Mouse (Mus musculus) midbrain, embryonic 12.5 days (tissue): Measurements from ENCODE around the gene Tbx18. TPM values are rescaled to one million over a fixed set of nuclear protein-coding genes. Genes with fewer than 3 reads are reported as not detected.

ENCODE experiments used
- ATAC-seq: fragments of 200-750 bp; cut with Nextera tagmentation; 2 replicates; pipeline ENCODE4 v1.8.0; 2017; ENCODE audit warnings: low read depth, moderate TSS enrichment, moderate library complexity; ENCODE audit not compliant: low FRiP score
- H3K27ac ChIP-seq: fragments of 300-500 bp; sonication (generic); replicated peaks from 2 replicates; pipeline ENCODE4 v1.5.1; 2016; ENCODE audit warnings: mild to moderate bottlenecking
- H3K27me3 ChIP-seq: fragments of 300-500 bp; sonication (generic); 2 replicates; pipeline ENCODE4 v1.6.1; 2016; ENCODE audit warnings: mild to moderate bottlenecking
- H3K36me3 ChIP-seq: fragments of 300-500 bp; sonication (generic); 2 replicates; pipeline ENCODE4 v1.6.1; 2016
- H3K4me1 ChIP-seq: fragments of 300-500 bp; sonication (generic); 2 replicates; pipeline ENCODE4 v1.6.1; 2016
- H3K4me2 ChIP-seq: fragments of 300-500 bp; sonication (generic); replicated peaks from 2 replicates; pipeline ENCODE4 v1.6.1; 2016; ENCODE audit warnings: mild to moderate bottlenecking, moderate library complexity
- H3K4me3 ChIP-seq: fragments of 300-500 bp; sonication (generic); 2 replicates; pipeline ENCODE4 v1.5.1; 2016; ENCODE audit warnings: mild to moderate bottlenecking
- H3K9ac ChIP-seq: fragments of 300-500 bp; sonication (generic); replicated peaks from 2 replicates; pipeline ENCODE4 v1.6.1; 2016; ENCODE audit warnings: mild to moderate bottlenecking, moderate library complexity
- H3K9me3 ChIP-seq: fragments of 300-500 bp; sonication (generic); 2 replicates; pipeline ENCODE4 v1.6.1; 2016; ENCODE audit warnings: mild to moderate bottlenecking
- WGBS: fragments of 180-500 bp; shearing (Covaris S2); methylation state at CpG from one replicate; pipeline ENCODE4 v1.1.7; 2016; 5-methylcytosine and 5-hydroxymethylcytosine counted together
- polyA plus RNA-seq: library from polyadenylated mRNA; unstranded; fragments of >200 nt; fragmentation: Nextera tagmentation; extraction: Ambion mirVana; gene quantifications from 2 replicates; pipeline ENCODE4 v1.2.1, GENCODE M21; 2016

Gene Tbx18
- polyA plus RNA-seq, 1 experiment from 2014 or later: 6.4 TPM

GRCm38 (mm10) chr9:87733732-87734131 is 2.7 kb upstream of the Tbx18 start:
- Histone ChIP-seq H3K4me1 (peaks cover 23% of the 10 kb centered on the region), H3K27ac (no peak overlapping the region), H3K4me2 (no peak overlapping the region), H3K9me3 (no peaks in the 10 kb centered on the region), H3K9ac (no peak overlapping the region), H3K27me3 (peaks cover 81% of the 10 kb centered on the region), H3K36me3 (no peaks in the 10 kb centered on the region), H3K4me3 (no peak overlapping the region)
- ATAC-seq: no peak
- 2% methylated on average over 11 of the region's 11 CpGs for WGBS

GRCm38 (mm10) chr9:87733236-87733630 is 2.2 kb upstream of the Tbx18 start:
- H3K36me3 ChIP-seq: no peaks in the 10 kb centered on the region
- peaks cover 23% of the 10 kb centered on the region for H3K4me1 ChIP-seq
- no peak for ATAC-seq
- no peak overlapping the region for H3K27ac ChIP-seq
- peaks cover 76% of the 10 kb centered on the region for H3K27me3 ChIP-seq
- H3K9me3 ChIP-seq: no peaks in the 10 kb centered on the region
- no peak overlapping the region for H3K9ac ChIP-seq
- 2% methylated on average over 11 of the region's 11 CpGs for WGBS
- no peak overlapping the region for H3K4me2 ChIP-seq
- H3K4me3 ChIP-seq: no peak overlapping the region

DNA sequence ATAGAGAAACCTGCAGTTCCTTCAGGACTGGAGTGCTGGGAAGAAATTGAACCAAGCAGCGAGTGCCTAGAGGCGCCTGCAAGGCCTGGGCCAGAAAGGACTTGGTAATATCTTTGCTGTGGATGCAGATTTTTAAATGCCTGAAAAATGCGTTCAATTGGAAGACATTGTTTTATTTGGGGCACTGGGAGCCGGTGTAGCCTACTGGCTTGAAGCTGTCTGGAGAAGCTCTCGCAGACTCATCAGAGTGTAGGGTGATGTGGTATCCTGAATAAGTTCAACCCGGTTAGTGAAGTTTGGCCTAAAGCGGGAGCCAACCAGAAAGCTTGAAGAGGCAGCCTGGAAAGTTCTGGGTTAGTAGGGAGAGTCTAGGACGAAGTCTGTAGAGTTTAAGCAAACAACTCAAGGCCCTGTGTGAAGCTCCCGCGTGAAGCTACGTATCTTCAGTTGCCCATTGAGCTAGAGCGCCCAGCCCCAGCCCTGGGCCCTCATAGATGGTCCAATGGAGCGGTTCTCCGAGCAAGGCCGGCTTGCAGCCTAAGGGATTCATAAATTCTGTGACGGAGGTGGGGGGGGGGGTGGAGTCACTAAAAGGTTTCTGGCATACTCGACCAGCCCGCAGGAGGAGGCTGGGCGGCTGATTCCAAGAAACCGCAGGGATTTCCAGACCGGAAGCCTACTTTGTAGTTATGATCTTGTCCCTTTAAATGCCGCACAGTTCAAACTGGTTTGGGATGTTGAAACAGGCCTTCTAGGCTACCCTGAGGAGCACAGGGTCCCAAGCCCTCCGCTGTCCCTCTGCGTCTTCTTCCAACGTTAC is 1.6 kb upstream of the Tbx18 start:
- peaks cover 72% of the 10 kb centered on the region for H3K27me3 ChIP-seq
- H3K9me3 ChIP-seq: no peaks in the 10 kb centered on the region
- H3K9ac ChIP-seq: no peak overlapping the region
- no peak overlapping the region for H3K27ac ChIP-seq
- no peak overlapping the region for H3K4me2 ChIP-seq
- peaks cover 23% of the 10 kb centered on the region for H3K4me1 ChIP-seq
- no peak overlapping the region for H3K4me3 ChIP-seq
- 1% methylated on average over 25 of the region's 25 CpGs for WGBS
- H3K36me3 ChIP-seq: no peaks in the 10 kb centered on the region
- ATAC-seq: no peak

DNA sequence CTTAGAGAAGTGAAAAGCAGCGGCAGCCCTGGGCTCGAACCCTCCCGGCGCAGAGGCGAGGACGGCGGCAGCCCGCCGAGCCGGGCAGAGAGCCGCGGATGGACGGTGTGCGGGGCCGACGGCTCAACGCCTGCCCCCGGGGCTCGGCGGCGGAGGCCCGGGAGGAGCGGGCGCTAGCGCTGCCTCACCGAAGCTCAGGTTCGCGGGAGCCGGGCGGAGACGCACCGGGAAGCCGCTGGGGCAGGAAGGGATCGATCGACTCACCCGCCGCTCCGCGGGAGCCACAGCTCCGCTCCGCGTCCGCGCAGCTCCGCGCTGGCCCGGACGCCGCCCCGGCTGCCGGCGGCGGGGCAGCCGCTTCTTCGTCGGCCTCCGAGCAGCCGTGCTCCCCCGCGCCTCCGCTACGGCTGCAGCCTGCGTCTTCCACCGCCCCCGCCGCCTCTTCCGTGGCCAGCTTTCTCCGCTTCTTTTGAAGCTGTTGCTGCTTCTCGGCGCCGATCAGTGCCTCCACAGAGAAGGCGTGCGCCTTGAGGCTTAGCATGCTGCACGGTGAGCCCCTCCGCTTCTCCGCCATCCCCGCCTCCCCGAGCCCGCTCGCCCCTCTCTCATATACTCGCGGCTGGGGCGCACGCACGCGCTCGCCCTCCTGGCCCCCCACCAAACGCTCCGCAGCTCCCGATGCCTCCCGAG is 644 bp downstream of the Tbx18 start:
- Histone ChIP-seq H3K27ac (0 out of 2 replicates have a peak overlapping the region, but pooled peaks have one; percentile 6), H3K4me1 (peaks cover 23% of the 10 kb centered on the region), H3K36me3 (no peaks in the 10 kb centered on the region), H3K27me3 (peaks cover 62% of the 10 kb centered on the region), H3K9ac (peak overlapping the region; percentile 51), H3K9me3 (no peaks in the 10 kb centered on the region), H3K4me2 (peak overlapping the region; percentile 75), H3K4me3 (peak overlapping the region; percentile 47)
- under 1% methylated on average over 74 of the region's 91 CpGs for WGBS
- ATAC-seq: peak; percentile 73

GRCm38 (mm10) chr9:87729316-87730270 is 1.5 kb downstream of the Tbx18 start:
- no peak overlapping the region for H3K27ac ChIP-seq
- H3K4me3 ChIP-seq: peak overlapping the region; percentile 47
- H3K4me1 ChIP-seq: peaks cover 23% of the 10 kb centered on the region
- no peaks in the 10 kb centered on the region for H3K9me3 ChIP-seq
- peak overlapping the region; percentile 51; the same call in 1 of the 2 replicates for H3K9ac ChIP-seq
- ATAC-seq: 0 out of 2 replicates have a peak, but pooled peaks have one; percentile 5
- under 1% methylated on average over 75 of the region's 75 CpGs for WGBS
- peaks cover 57% of the 10 kb centered on the region for H3K27me3 ChIP-seq
- peak overlapping the region; percentile 75 for H3K4me2 ChIP-seq
- H3K36me3 ChIP-seq: no peaks in the 10 kb centered on the region

DNA sequence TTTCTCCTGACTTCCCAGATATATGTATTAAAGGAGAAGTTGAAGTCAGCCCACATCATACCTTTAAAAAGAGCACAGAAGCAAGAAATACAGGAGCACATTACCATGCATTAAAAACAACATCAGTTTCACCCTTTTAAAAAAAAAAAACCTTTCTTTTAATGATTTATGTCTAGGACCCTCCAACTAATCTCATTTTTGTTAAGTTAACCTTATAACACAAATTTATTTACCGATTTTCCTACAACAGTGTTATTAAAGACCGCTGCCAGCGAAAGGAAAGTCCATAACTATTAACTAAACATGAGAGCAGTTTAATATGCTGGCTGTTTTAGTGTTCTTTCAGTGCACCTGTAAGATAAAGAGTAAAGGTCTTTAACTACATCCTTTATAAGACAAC is 3.0 kb downstream of the Tbx18 start:
- Histone ChIP-seq H3K4me2 (no peak overlapping the region), H3K4me3 (no peak overlapping the region), H3K36me3 (no peaks in the 10 kb centered on the region), H3K9me3 (no peaks in the 10 kb centered on the region), H3K9ac (no peak overlapping the region), H3K27ac (no peak overlapping the region), H3K27me3 (peaks cover 56% of the 10 kb centered on the region), H3K4me1 (peaks cover 20% of the 10 kb centered on the region)
- no peak for ATAC-seq
- WGBS: 17% methylated on average over 3 of the region's 3 CpGs

DNA sequence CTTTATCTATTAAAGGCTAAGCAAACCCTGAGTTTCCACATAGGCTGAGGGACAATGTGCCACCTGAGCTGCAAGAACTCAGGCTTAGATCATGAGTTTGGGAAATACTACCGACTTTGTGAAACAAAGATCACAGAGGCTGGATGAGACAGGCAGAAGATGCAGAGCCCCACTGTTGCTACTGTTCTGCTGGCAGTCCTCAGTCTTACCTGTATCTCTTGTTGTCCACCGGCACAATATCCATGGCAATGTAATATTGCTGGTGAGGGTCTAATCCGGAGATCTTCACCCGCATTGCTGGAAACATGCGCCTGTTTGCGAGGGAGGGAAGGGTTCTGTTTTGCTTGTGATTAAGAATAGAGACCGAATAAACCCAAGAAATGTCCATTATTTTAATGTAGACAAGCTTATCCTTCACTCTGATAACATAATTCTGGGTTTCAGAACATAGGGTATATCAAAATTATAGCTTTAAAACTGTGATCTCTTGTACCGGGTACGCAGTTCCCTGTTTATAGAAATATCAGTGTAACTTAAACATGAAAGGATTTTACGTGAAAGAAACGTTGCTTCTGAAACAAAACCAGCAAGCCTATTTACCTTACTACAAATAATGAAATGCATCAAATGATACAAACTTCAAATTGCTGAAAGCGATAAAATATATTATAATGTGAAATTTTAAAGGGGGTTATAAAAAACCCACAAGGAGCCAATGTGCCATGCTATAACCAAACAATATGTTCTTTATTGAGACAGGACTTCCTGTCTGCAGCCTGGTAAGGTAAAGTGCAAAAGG is 3.7 kb downstream of the Tbx18 start:
- no peak overlapping the region for H3K27ac ChIP-seq
- H3K27me3 ChIP-seq: peaks cover 51% of the 10 kb centered on the region
- H3K4me2 ChIP-seq: no peak overlapping the region
- 6% methylated on average over 12 of the region's 12 CpGs for WGBS
- no peak overlapping the region for H3K4me3 ChIP-seq
- peaks cover 20% of the 10 kb centered on the region for H3K4me1 ChIP-seq
- no peaks in the 10 kb centered on the region for H3K9me3 ChIP-seq
- H3K9ac ChIP-seq: no peak overlapping the region
- no peaks in the 10 kb centered on the region for H3K36me3 ChIP-seq
- ATAC-seq: no peak

DNA sequence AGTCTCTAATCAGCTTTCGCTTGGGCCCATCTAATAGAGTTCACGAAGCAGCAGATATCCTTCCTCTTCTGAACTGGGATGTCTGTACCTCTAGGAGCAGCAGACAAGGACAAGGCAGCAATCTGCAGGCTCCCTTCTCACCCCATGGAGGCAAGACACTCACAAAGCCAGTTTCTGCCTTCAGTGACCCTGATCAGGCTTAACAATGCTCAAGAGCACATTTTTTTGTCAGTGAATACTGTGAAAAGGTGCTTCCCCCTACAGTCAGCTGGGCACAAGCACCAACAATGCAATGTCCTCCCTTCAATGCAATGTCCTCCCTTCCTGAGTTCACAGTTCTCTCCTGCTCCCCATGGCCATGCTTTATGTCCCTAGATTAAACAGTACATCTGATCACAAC is 9.3 kb downstream of the Tbx18 start:
- 14% methylated on average over 2 of the region's 2 CpGs for WGBS
- Histone ChIP-seq H3K4me1 (no peaks in the 10 kb centered on the region), H3K4me3 (no peak overlapping the region), H3K4me2 (no peak overlapping the region), H3K36me3 (no peaks in the 10 kb centered on the region), H3K27me3 (peaks cover 36% of the 10 kb centered on the region), H3K9me3 (no peaks in the 10 kb centered on the region), H3K9ac (no peak overlapping the region), H3K27ac (no peak overlapping the region)
- ATAC-seq: no peak

DNA sequence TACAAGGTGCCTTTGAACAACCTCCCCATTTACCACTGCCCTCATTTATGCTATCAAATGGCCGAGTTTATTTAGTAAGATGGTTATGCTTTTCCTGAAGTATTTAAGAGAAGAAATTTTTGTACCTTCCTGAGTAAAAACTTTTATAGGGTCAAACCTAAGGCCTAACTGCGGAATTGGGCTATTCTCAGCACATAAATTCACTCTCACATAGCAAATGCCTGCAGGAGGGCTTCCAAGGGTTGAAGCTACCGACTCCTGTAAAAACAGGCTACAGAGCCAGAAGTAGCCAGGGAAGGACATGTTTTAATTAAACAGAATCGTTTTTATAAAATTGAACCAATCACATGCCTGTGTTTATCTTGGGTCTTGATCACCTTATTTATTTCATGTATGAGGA is 20.7 kb downstream of the Tbx18 start:
- 76% methylated on average over 4 of the region's 4 CpGs for WGBS

GRCm38 (mm10) chr9:87708151-87708550 is 22.9 kb downstream of the Tbx18 start:
- Histone ChIP-seq H3K27ac (no peak overlapping the region), H3K36me3 (no peaks in the 10 kb centered on the region), H3K9ac (no peak overlapping the region), H3K27me3 (no peaks in the 10 kb centered on the region), H3K4me3 (no peak overlapping the region), H3K4me1 (no peaks in the 10 kb centered on the region), H3K4me2 (no peak overlapping the region), H3K9me3 (no peaks in the 10 kb centered on the region)
- peak; percentile 60; the same call in 1 of the 2 replicates for ATAC-seq

More for the DNA sequence above, 20.7 kb downstream of the Tbx18 start:
- no peaks in the 10 kb centered on the region for H3K9me3 ChIP-seq
- ATAC-seq: no peak
- no peak overlapping the region for H3K27ac ChIP-seq
- no peak overlapping the region for H3K9ac ChIP-seq
- H3K4me1 ChIP-seq: no peaks in the 10 kb centered on the region
- H3K4me2 ChIP-seq: no peak overlapping the region
- no peaks in the 10 kb centered on the region for H3K36me3 ChIP-seq
- no peaks in the 10 kb centered on the region for H3K27me3 ChIP-seq
- H3K4me3 ChIP-seq: no peak overlapping the region

- Histone ChIP-seq H3K4me2 (no peak overlapping the region), H3K4me1 (no peaks in the 10 kb centered on the region), H3K36me3 (no peaks in the 10 kb centered on the region), H3K27ac (no peak overlapping the region), H3K9ac (no peak overlapping the region), H3K4me3 (no peak overlapping the region), H3K9me3 (no peaks in the 10 kb centered on the region), H3K27me3 (no peaks in the 10 kb centered on the region)
- 83% methylated on average over 2 of the region's 2 CpGs for WGBS
- no peak for ATAC-seq
Measured at GRCm38 (mm10) chr9:87702267-87702666, 28.8 kb downstream of the Tbx18 start.
